Mouse (Mus musculus) midbrain, embryonic 11.5 days (tissue): Measurements from ENCODE around the gene Trit1. TPM values are rescaled to one million over a fixed set of nuclear protein-coding genes. Genes with fewer than 3 reads are reported as not detected.

Experiments
- ATAC-seq: fragments of 200-750 bp; cut with Nextera tagmentation; 2 replicates; pipeline ENCODE4 v1.8.0; 2017; ENCODE audit warnings: moderate TSS enrichment, moderate library complexity; ENCODE audit not compliant: low FRiP score
- DNase-seq: peaks from one replicate; pipeline ENCODE4 v3.0.0; 2015; ENCODE audit warnings: low spot score; ENCODE audit errors: missing footprints
- H3K27ac ChIP-seq: fragments of 300-500 bp; sonication (generic); 2 replicates; pipeline ENCODE4 v1.5.1; 2014; ENCODE audit warnings: low read depth, low read length
- H3K27me3 ChIP-seq: fragments of 300-500 bp; sonication (generic); 2 replicates; pipeline ENCODE4 v1.6.1; 2014; ENCODE audit warnings: mild to moderate bottlenecking, low read length, moderate library complexity, mixed read lengths; ENCODE audit not compliant: control insufficient read depth, insufficient read depth
- H3K36me3 ChIP-seq: fragments of 300-500 bp; sonication (generic); 2 replicates; pipeline ENCODE4 v1.6.1; 2014; ENCODE audit warnings: mild to moderate bottlenecking, low read length, moderate library complexity, mixed read lengths; ENCODE audit not compliant: control insufficient read depth, insufficient read depth
- H3K4me1 ChIP-seq: fragments of 300-500 bp; sonication (generic); 2 replicates; pipeline ENCODE4 v1.6.1; 2014; ENCODE audit warnings: low read length; ENCODE audit not compliant: control insufficient read depth, insufficient read depth
- H3K4me2 ChIP-seq: fragments of 300-500 bp; sonication (generic); 2 replicates; pipeline ENCODE4 v1.6.1; 2014; ENCODE audit warnings: mild to moderate bottlenecking, moderate library complexity
- H3K4me3 ChIP-seq: fragments of 300-500 bp; sonication (generic); 2 replicates; pipeline ENCODE4 v1.5.1; 2014; ENCODE audit warnings: low read depth, low read length
- H3K9ac ChIP-seq: fragments of 300-500 bp; sonication (generic); 2 replicates; pipeline ENCODE4 v1.6.1; 2014; ENCODE audit warnings: low read length
- H3K9me3 ChIP-seq: fragments of 300-500 bp; sonication (generic); 2 replicates; pipeline ENCODE4 v1.6.1; 2016; ENCODE audit warnings: low read length; ENCODE audit not compliant: control insufficient read depth
- WGBS: fragments of 180-500 bp; shearing (Covaris S2); extraction: QIAGEN DNeasy Blood & Tissue Kit; methylation state at CpG from one replicate; pipeline ENCODE4 v1.1.7; 2014; 5-methylcytosine and 5-hydroxymethylcytosine counted together
- polyA plus RNA-seq: library from polyadenylated mRNA; unstranded; fragments of >200 nt; fragmentation: Nextera tagmentation; extraction: Ambion mirVana; gene quantifications from 2 replicates; pipeline ENCODE4 v1.2.1, GENCODE M21; 2014

Gene Trit1
- polyA plus RNA-seq, 1 experiment from 2014 or later: 29.0 TPM

DNA sequence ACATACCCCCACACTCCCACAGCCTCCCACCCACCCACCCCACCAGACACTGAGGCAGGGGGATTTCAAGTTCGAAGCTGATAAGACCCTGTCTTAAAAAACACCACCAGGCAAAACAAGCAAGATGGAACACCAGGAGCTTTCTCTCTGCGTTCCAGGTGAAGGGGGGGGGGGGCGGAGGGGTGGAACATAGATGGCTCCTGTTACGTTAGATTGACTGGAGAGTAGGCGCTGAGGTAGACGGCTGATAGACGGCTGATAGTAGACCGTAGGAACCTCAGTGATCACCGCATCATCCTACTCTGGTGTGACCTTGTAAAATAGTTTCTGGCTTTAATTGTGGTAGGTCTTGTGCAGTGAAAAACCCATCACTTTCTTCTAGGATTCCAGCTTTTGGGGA lies 77.5 kb downstream of the Trit1 start:
- H3K4me2 ChIP-seq: no peak overlapping the region
- no peak overlapping the region for H3K9ac ChIP-seq
- ATAC-seq (no peak), DNase-seq (no peak)
- H3K4me3 ChIP-seq: no peak overlapping the region
- no peaks in the 10 kb centered on the region for H3K27me3 ChIP-seq
- no peaks in the 10 kb centered on the region for H3K4me1 ChIP-seq
- no peaks in the 10 kb centered on the region for H3K36me3 ChIP-seq
- no peak overlapping the region for H3K27ac ChIP-seq
- WGBS: 71% methylated on average over 9 of the region's 9 CpGs
- H3K9me3 ChIP-seq: no peaks in the 10 kb centered on the region

Other genes starting within 250 kb of the Trit1 start
- gene Ppt1, start 180.4 kb upstream of the Trit1 start, polyA plus RNA-seq: 62.7 and 63.7 TPM in 2 replicates
- gene Cap1, start 130.5 kb upstream of the Trit1 start, polyA plus RNA-seq: 69.7 and 74.4 TPM in 2 replicates
- 22.8 and 27.2 TPM in 2 replicates for gene Mfsd2a, start 55.4 kb upstream of the Trit1 start, polyA plus RNA-seq
- gene Mycl, start 20.9 kb upstream of the Trit1 start, polyA plus RNA-seq: 106 and 108 TPM in 2 replicates
- 0.15 and 0.30 TPM in 2 replicates for gene Bmp8b, start 88.6 kb downstream of the Trit1 start, polyA plus RNA-seq
- 0.18 TPM in 1 of 2 replicates, not detected in the other for gene Oxct2b, start 99.7 kb downstream of the Trit1 start, polyA plus RNA-seq
- 119 and 126 TPM in 2 replicates for gene Ppie, start 123.4 kb downstream of the Trit1 start, polyA plus RNA-seq
- 0.38 and 0.94 TPM in 2 replicates for gene Hpcal4, start 166.6 kb downstream of the Trit1 start, polyA plus RNA-seq
- gene Nt5c1a, start 184.9 kb downstream of the Trit1 start, polyA plus RNA-seq: not detected in 2 replicates
- gene Heyl, start 217.0 kb downstream of the Trit1 start, polyA plus RNA-seq: 6.8 and 7.7 TPM in 2 replicates
- 29.6 and 40.4 TPM in 2 replicates for gene Pabpc4, start 245.8 kb downstream of the Trit1 start, polyA plus RNA-seq